Mouse (Mus musculus) intestine, postnatal 0 days (tissue): ENCODE data around the gene Ndufs8. TPM values are rescaled to one million over a fixed set of nuclear protein-coding genes. Genes with fewer than 3 reads are reported as not detected.

ENCODE experiments used
- ATAC-seq: fragments of 200-750 bp; cut with Nextera tagmentation; 2 replicates; pipeline ENCODE4 v1.8.0; 2017; ENCODE audit warnings: mild to moderate bottlenecking, moderate TSS enrichment, moderate library complexity
- H3K27ac ChIP-seq: fragments of 300-500 bp; sonication (generic); 2 replicates; pipeline ENCODE4 v1.5.1; 2014; ENCODE audit warnings: mild to moderate bottlenecking, low read depth, low read length, moderate library complexity
- H3K27me3 ChIP-seq: fragments of 300-500 bp; sonication (generic); replicated peaks from 2 replicates; pipeline ENCODE4 v1.6.1; 2014; ENCODE audit warnings: low read length, mixed read lengths; ENCODE audit not compliant: control insufficient read depth, insufficient read depth
- H3K36me3 ChIP-seq: fragments of 300-500 bp; sonication (generic); 2 replicates; pipeline ENCODE4 v1.6.1; 2014; ENCODE audit warnings: mild to moderate bottlenecking, moderate library complexity; ENCODE audit not compliant: control insufficient read depth, insufficient read depth
- H3K4me1 ChIP-seq: fragments of 300-500 bp; sonication (generic); replicated peaks from 2 replicates; pipeline ENCODE4 v1.6.1; 2014; ENCODE audit warnings: antibody characterized with exemption, low read length, mixed read lengths; ENCODE audit not compliant: control insufficient read depth, insufficient read depth
- H3K4me2 ChIP-seq: fragments of 300-500 bp; sonication (generic); replicated peaks from 2 replicates; pipeline ENCODE4 v1.6.1; 2014; ENCODE audit warnings: low read depth, mild to moderate bottlenecking, moderate library complexity
- H3K4me3 ChIP-seq: fragments of 300-500 bp; sonication (generic); 2 replicates; pipeline ENCODE4 v1.5.1; 2014; ENCODE audit warnings: low read depth, low read length
- H3K9ac ChIP-seq: fragments of 300-500 bp; sonication (generic); 2 replicates; pipeline ENCODE4 v1.6.1; 2014; ENCODE audit warnings: mild to moderate bottlenecking, low read depth, low read length
- H3K9me3 ChIP-seq: fragments of 300-500 bp; sonication (generic); 2 replicates; pipeline ENCODE4 v1.6.1; 2016; ENCODE audit warnings: mixed run types; ENCODE audit not compliant: control insufficient read depth
- CTCF ChIP-seq: sonication (generic); IDR thresholded peaks from 2 replicates; pipeline ENCODE4 v1.5.1; 2016; ENCODE audit warnings: low read depth, mild to moderate bottlenecking, control low read depth, antibody characterized with exemption, moderate library complexity
- WGBS: fragments of 180-500 bp; shearing (Covaris S2); extraction: QIAGEN DNeasy Blood & Tissue Kit; methylation state at CpG from one replicate; pipeline ENCODE4 v1.1.7; 2014; 5-methylcytosine and 5-hydroxymethylcytosine counted together
- polyA plus RNA-seq: library from polyadenylated mRNA; unstranded; fragments of >200 nt; fragmentation: Nextera tagmentation; extraction: Ambion mirVana; gene quantifications from 2 replicates; pipeline ENCODE4 v1.2.1, GENCODE M21; 2015

Gene Ndufs8
- polyA plus RNA-seq, 1 experiment from 2014 or later = 317 TPM

DNA sequence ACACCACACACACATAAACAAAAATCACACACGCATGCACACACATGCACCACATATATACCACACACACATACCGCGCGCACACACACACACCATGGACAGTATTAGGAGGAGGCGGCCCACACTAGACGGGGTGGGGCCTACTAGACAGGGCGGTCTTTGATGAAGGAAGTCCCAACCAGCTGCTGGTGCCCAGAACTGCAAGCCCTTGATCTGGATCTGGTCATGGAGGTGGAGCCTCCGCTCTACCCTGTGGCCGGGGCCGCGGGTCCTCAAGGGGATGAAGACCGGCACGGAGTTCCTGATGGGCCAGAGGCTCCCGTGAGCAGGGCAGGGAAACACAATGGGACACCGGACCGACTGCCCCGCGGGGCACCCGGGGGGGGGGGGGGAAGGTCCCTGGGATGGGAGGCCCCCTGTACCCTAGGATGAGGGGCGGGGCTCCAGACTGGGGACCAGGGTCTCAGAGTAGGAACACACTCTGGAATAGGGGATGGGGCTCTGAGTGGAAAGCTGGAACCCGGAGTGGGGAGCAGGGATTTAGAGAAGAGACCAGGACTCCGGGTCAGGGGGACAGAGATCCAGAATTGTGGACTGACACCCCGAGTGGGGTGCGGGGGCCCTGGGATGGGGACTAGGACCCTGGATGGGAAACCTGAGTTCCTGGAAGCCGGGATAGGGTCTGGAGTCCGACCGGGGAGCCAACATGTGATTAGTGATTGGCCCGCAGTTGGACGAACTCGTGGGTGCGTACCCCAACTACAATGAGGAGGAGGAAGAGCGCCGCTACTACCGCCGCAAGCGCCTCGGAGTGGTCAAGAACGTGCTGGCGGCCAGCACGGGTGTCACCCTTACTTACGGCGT, 22.7 kb upstream of the Ndufs8 start, which contains the start of gene Unc93b1:
Unc93b1 (plus strand) TSS at position 155 of the 864 bp plus-strand sequence.
- 8% methylated on average over 42 of the region's 42 CpGs for WGBS
- H3K27ac ChIP-seq = peak within 1 kb of the TSS; percentile 70
- 0 out of 2 replicates have a peak, but pooled peaks cover under 1% of the 10 kb centered on the region for H3K4me1 ChIP-seq
- peak; percentile 88 for ATAC-seq
- H3K9ac ChIP-seq = peak within 1 kb of the TSS; percentile 58
- 0 out of 2 replicates have a peak, but pooled peaks have one; percentile 1 for TF ChIP-seq CTCF
- H3K4me3 ChIP-seq = peak within 1 kb of the TSS; percentile 64
- H3K9me3 ChIP-seq = no peaks in the 10 kb centered on the region
- H3K36me3 ChIP-seq = no peaks in the 10 kb centered on the region
- H3K4me2 ChIP-seq = peak within 1 kb of the TSS; percentile 93
- no peaks in the 10 kb centered on the region for H3K27me3 ChIP-seq

DNA sequence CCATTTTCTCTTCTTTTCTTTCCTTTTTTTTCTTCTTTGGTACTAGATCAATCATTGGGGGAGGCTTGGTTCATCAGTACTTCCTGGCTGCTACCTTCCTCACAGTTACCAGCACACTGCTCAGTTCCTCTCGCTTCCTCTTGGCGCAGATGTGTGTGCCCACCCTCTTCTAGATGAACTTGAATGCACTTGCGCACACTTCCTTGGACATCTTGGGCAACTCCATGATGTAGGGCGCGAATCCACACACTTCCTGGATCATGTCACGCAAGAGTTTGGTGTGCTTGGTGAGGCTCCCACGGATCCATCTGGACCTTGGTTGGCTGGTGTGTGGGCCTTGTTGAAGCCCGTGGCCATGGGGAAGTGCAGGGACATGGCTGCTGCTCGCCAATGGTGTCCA, 19.1 kb upstream of the Ndufs8 start:
- Histone ChIP-seq H3K9me3 (no peaks in the 10 kb centered on the region), H3K9ac (no peak overlapping the region), H3K27me3 (no peaks in the 10 kb centered on the region), H3K36me3 (no peaks in the 10 kb centered on the region; the same call in 1 of the 2 replicates), H3K4me3 (no peak overlapping the region), H3K4me1 (peaks cover 11% of the 10 kb centered on the region; the same call in 1 of the 2 replicates), H3K4me2 (no peak overlapping the region), H3K27ac (no peak overlapping the region)
- 91% methylated on average over 9 of the region's 9 CpGs for WGBS
- no peak for ATAC-seq
- no peak for TF ChIP-seq CTCF

DNA sequence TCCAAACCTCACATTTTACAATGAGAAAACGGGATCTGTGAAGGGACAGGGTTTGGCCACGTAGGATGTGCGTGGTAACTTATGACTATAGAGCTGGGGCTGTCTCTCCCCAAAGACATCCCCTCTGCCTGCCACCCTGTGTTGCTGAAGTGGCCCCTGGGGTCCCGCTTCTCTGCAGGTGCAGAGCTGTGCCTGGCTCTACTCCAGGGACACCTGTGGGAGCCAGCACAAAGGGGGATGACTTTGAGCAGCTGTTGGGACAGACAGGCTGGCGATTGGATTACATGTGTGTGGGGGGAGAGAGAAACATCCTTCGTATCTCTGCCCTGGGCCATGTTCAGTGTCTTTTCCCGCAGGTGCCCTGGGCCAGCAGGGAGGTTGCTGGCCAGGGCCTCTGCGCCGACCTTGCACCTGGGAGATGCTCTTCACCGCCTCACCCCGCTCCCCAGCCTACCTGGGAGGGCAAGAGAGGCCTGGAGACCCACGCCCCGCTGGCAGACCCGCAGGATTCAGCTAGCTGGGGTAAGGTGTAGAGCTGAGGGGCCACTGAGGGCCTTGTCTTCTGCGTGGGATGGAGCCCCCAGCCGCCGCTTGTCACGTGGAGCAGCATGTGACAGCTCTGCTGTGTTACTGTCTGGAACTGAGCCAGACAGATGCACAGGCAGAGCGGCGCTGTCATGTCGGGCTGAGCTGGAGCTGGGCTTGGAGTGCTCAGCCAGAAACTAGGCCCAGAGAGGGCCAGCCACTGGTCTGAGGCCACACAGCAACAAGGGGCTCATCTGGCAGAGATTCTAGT, 17.9 kb upstream of the Ndufs8 start:
- Histone ChIP-seq H3K36me3 (no peaks in the 10 kb centered on the region; the same call in 1 of the 2 replicates), H3K9me3 (no peaks in the 10 kb centered on the region), H3K27me3 (no peaks in the 10 kb centered on the region), H3K27ac (peak overlapping the region; percentile 55; the same call in 1 of the 2 replicates), H3K9ac (no peak overlapping the region), H3K4me3 (no peak overlapping the region), H3K4me2 (no peak overlapping the region), H3K4me1 (peaks cover 15% of the 10 kb centered on the region; the same call in 1 of the 2 replicates)
- no peak for TF ChIP-seq CTCF
- WGBS = 70% methylated on average over 21 of the region's 21 CpGs
- no peak for ATAC-seq

DNA sequence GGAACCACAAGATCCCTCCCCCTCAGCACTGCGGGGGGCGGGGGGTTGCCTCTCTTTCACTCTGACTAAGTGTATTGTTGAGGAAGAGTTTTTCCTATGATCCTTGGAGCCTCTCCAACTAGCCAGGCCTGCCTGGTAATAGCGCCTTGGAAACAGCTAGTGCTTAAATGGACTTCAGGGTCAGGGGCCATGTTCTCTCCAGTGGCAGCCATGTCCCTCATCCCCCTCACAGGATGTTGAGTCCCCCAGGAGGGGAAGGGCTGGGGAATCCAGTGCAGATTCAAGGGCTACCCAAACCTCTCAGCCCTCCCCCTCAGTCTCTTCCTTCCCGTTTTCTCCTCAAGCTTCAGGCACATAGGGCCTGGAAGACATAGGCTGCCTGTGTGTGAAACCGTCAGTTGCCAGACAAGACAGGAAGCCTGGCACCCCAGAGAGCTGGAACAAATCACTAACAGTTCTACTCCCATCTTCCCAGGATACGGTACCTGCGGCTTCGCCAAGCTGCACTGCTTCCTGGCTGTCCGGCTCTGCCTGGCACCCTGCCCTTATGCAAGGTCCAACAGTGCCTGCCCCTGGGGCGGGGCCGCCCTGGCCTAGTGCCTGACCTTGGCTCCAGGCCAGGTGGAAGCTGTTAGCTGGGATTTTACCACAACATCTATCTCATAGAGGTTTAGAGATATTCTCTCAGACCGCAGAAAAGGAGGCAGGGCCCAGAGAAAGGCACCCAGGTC, 16.8 kb upstream of the Ndufs8 start, which contains the start of gene Aldh3b1:
Aldh3b1 (minus strand) TSS at position 598 of the 731 bp plus-strand sequence.
- no peak within 1 kb of the TSS for H3K9ac ChIP-seq
- peaks cover 15% of the 10 kb centered on the region; the same call in 1 of the 2 replicates for H3K4me1 ChIP-seq
- H3K27me3 ChIP-seq = no peaks in the 10 kb centered on the region
- peak within 1 kb of the TSS; percentile 51 for H3K4me2 ChIP-seq
- no peaks in the 10 kb centered on the region; the same call in 1 of the 2 replicates for H3K36me3 ChIP-seq
- 30% methylated on average over 12 of the region's 12 CpGs for WGBS
- ATAC-seq = peak; percentile 65
- no peak within 1 kb of the TSS for H3K4me3 ChIP-seq
- H3K9me3 ChIP-seq = no peaks in the 10 kb centered on the region
- no peak for TF ChIP-seq CTCF
- peak within 1 kb of the TSS; percentile 55 for H3K27ac ChIP-seq

DNA sequence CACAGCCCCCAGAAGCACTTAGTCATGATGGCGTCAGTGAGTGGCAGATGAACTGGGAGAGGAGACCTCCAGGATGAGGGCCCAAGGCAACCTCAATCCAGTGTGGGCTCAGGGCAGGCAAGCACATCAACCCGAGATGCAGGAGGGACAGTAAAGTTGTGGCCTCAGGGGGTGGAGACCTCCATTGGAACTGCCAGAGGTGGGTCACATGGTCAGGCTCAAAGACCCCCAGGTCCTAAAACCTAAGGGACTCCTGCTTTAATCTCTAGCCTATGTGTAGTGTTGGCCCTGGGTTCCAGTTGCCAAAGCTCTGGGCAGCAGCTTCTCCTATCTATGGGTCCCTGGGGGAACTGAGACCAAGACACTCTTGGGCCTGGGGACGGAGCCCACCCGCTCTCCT, 16.2 kb upstream of the Ndufs8 start:
- Histone ChIP-seq H3K4me3 (no peak overlapping the region), H3K36me3 (no peaks in the 10 kb centered on the region; the same call in 1 of the 2 replicates), H3K27ac (0 out of 2 replicates have a peak overlapping the region, but pooled peaks have one; percentile 55), H3K9ac (no peak overlapping the region), H3K27me3 (no peaks in the 10 kb centered on the region), H3K9me3 (no peaks in the 10 kb centered on the region), H3K4me2 (peak overlapping the region; percentile 51; the same call in 1 of the 2 replicates), H3K4me1 (peaks cover 15% of the 10 kb centered on the region; the same call in 1 of the 2 replicates)
- TF ChIP-seq CTCF = no peak
- WGBS = 79% methylated on average over 4 of the region's 4 CpGs
- no peak for ATAC-seq
